Mouse (Mus musculus) MEL (cell line): ENCODE measurements around the gene Sars2. TPM values are rescaled to one million over a fixed set of nuclear protein-coding genes. Genes with fewer than 3 reads are reported as not detected.

Source experiments
- DNase-seq: peaks from one replicate; pipeline ENCODE4 v3.0.0; 2011; ENCODE audit warnings: low read depth, low spot score
- H3K27ac ChIP-seq: 2 replicates; pipeline ENCODE4 v1.5.1; 2012; ENCODE audit warnings: low read depth, mild to moderate bottlenecking, control low read depth, low read length, moderate library complexity; ENCODE audit not compliant: control insufficient read depth
- H3K27me3 ChIP-seq, 2 experiments: fragments of 150-350 bp in 1 of 2; sonication (generic) in 1 of 2; 2 replicates each; pipeline ENCODE4 v1.6.1; 2012; ENCODE audit warnings: low read length in 2 of 2, mild to moderate bottlenecking in 2 of 2, improper control_type of control experiment in 1 of 2, moderate library complexity in 1 of 2; ENCODE audit not compliant: insufficient read depth in 2 of 2, control insufficient read depth in 1 of 2
- H3K36me3 ChIP-seq, 2 experiments: 2 replicates each; pipeline ENCODE4 v1.6.1; 2012 to 2014; ENCODE audit warnings: low read length in 2 of 2, improper control_type of control experiment in 1 of 2, inconsistent platforms in 1 of 2, mild to moderate bottlenecking in 1 of 2; ENCODE audit not compliant: insufficient read depth in 2 of 2, control insufficient read depth in 1 of 2
- H3K4me1 ChIP-seq, 2 experiments: fragments of 150-350 bp in 1 of 2; sonication (generic) in 1 of 2; 2 replicates each; pipeline ENCODE4 v1.6.1; 2012; ENCODE audit warnings: low read length in 2 of 2, improper control_type of control experiment in 1 of 2, mild to moderate bottlenecking in 1 of 2; ENCODE audit not compliant: insufficient read depth in 2 of 2, control insufficient read depth in 1 of 2
- H3K4me3 ChIP-seq, 2 experiments: fragments of 150-350 bp in 1 of 2; sonication (generic) in 1 of 2; 2 replicates each; pipeline ENCODE4 v1.5.1; 2012; ENCODE audit warnings: low read depth in 2 of 2, low read length in 2 of 2, mild to moderate bottlenecking in 2 of 2, moderate library complexity in 2 of 2, control low read depth in 1 of 2, improper control_type of control experiment in 1 of 2; ENCODE audit not compliant: control insufficient read depth in 1 of 2, insufficient read depth in 1 of 2
- H3K79me2 ChIP-seq: 2 replicates; pipeline ENCODE4 v1.6.1; 2012; ENCODE audit warnings: mild to moderate bottlenecking, low read length, moderate library complexity; ENCODE audit not compliant: control insufficient read depth, poor library complexity, insufficient read depth
- H3K9ac ChIP-seq: 2 replicates; pipeline ENCODE4 v1.6.1; 2012; ENCODE audit warnings: low read depth, mild to moderate bottlenecking, control low read depth, low read length, moderate library complexity; ENCODE audit not compliant: control insufficient read depth, poor library complexity, severe bottlenecking
- H3K9me3 ChIP-seq: fragments of 150-350 bp; sonication (generic); replicated peaks from 2 replicates; pipeline ENCODE4 v1.6.1; 2012; ENCODE audit warnings: mild to moderate bottlenecking, low read length, improper control_type of control experiment, moderate library complexity; ENCODE audit not compliant: insufficient read depth
- CHD1 ChIP-seq: IDR thresholded peaks from 2 replicates; pipeline ENCODE4 v1.6.1; 2012; ENCODE audit warnings: low read depth, mild to moderate bottlenecking, inconsistent platforms, low read length, improper control_type of control experiment
- CTCF ChIP-seq, 3 experiments: IDR thresholded peaks in 2 of 3; conservative IDR thresholded peaks in 1 of 3; 2 replicates each; pipeline ENCODE4 v1.5.1; 2011 to 2012; ENCODE audit warnings: low read length in 3 of 3, low read depth in 2 of 3, mild to moderate bottlenecking in 2 of 3, improper control_type of control experiment in 1 of 3, inconsistent platforms in 1 of 3, mixed read lengths in 1 of 3, moderate library complexity in 1 of 3; ENCODE audit not compliant: control insufficient read depth in 1 of 3, insufficient read depth in 1 of 3, poor library complexity in 1 of 3, severe bottlenecking in 1 of 3
- ELF1 ChIP-seq: IDR thresholded peaks from 2 replicates; pipeline ENCODE4 v1.6.1; 2014; ENCODE audit warnings: low read depth, mild to moderate bottlenecking, inconsistent platforms, low read length, improper control_type of control experiment, moderate library complexity
- EP300 ChIP-seq, 2 experiments: IDR thresholded peaks; 2 replicates each; pipeline ENCODE4 v1.6.1; 2011; ENCODE audit warnings: improper control_type of control experiment in 2 of 2, low read length in 2 of 2, low read depth in 1 of 2, mild to moderate bottlenecking in 1 of 2
- ETS1 ChIP-seq: IDR thresholded peaks from 2 replicates; pipeline ENCODE4 v1.6.1; 2012; ENCODE audit warnings: low read depth, mild to moderate bottlenecking, inconsistent platforms, low read length, improper control_type of control experiment, moderate library complexity
- GABPA ChIP-seq: IDR thresholded peaks from 2 replicates; pipeline ENCODE4 v1.6.1; 2012; ENCODE audit warnings: low read depth, mild to moderate bottlenecking, inconsistent platforms, low read length, improper control_type of control experiment, moderate library complexity
- KAT2A ChIP-seq: conservative IDR thresholded peaks from 2 replicates; pipeline ENCODE4 v1.6.1; 2012; ENCODE audit warnings: low read depth, low read length, improper control_type of control experiment, inconsistent platforms
- MAFK ChIP-seq: IDR thresholded peaks from 2 replicates; pipeline ENCODE4 v1.6.1; 2011; ENCODE audit warnings: low read depth, mild to moderate bottlenecking, low read length, improper control_type of control experiment, borderline replicate concordance
- MYC ChIP-seq: IDR thresholded peaks from 2 replicates; pipeline ENCODE4 v1.6.1; 2011; ENCODE audit warnings: low read depth, mild to moderate bottlenecking, low read length, improper control_type of control experiment, moderate library complexity
- POLR2A ChIP-seq, 2 experiments: IDR thresholded peaks; 2 replicates each; pipeline ENCODE4 v1.6.1; 2011 to 2012; ENCODE audit warnings: low read length in 2 of 2, mild to moderate bottlenecking in 2 of 2, control low read depth in 1 of 2, improper control_type of control experiment in 1 of 2, low read depth in 1 of 2, moderate library complexity in 1 of 2; ENCODE audit not compliant: control insufficient read depth in 1 of 2, insufficient read depth in 1 of 2, poor library complexity in 1 of 2
- RAD21 ChIP-seq: IDR thresholded peaks from 2 replicates; pipeline ENCODE4 v1.6.1; 2011; ENCODE audit warnings: mild to moderate bottlenecking, low read depth, low read length, improper control_type of control experiment
- SIN3A ChIP-seq: IDR thresholded peaks from 2 replicates; pipeline ENCODE4 v1.6.1; 2012; ENCODE audit warnings: low read length, improper control_type of control experiment, inconsistent platforms
- SMC3 ChIP-seq: IDR thresholded peaks from 2 replicates; pipeline ENCODE4 v1.6.1; 2011; ENCODE audit warnings: low read depth, low read length, improper control_type of control experiment
- TAL1 ChIP-seq: IDR thresholded peaks from 2 replicates; pipeline ENCODE4 v1.6.1; 2012; ENCODE audit warnings: mild to moderate bottlenecking, inconsistent platforms, low read length, moderate library complexity, mixed read lengths
- TBP ChIP-seq: IDR thresholded peaks from 2 replicates; pipeline ENCODE4 v1.8.0; 2011; ENCODE audit warnings: low read depth, low read length, improper control_type of control experiment
- TCF12 ChIP-seq: IDR thresholded peaks from 2 replicates; pipeline ENCODE4 v1.6.1; 2014; ENCODE audit warnings: low read depth, mild to moderate bottlenecking, inconsistent platforms, low read length, improper control_type of control experiment, moderate library complexity
- USF2 ChIP-seq, 2 experiments: IDR thresholded peaks; 2 replicates each; pipeline ENCODE4 v1.6.1; 2011 to 2012; ENCODE audit warnings: improper control_type of control experiment in 2 of 2, low read length in 2 of 2, borderline replicate concordance in 1 of 2, inconsistent platforms in 1 of 2, low read depth in 1 of 2, mild to moderate bottlenecking in 1 of 2; ENCODE audit not compliant: insufficient read depth in 1 of 2
- polyA plus RNA-seq, 2 experiments: library from polyadenylated mRNA; stranded (reverse) in 1 of 2; unstranded in 1 of 2; fragments of >175 nt in 1 of 2; fragments of >200 nt in 1 of 2; gene quantifications; 2 replicates each; pipeline versions ENCODE4 v1.2.1 to v1.2.4; 2012; ENCODE audit warnings: low replicate concordance in 2 of 2, low read depth in 1 of 2; ENCODE audit not compliant: insufficient read length in 2 of 2, insufficient read depth in 1 of 2, missing spikeins in 1 of 2
- total RNA-seq: library from RNA; depleted of rRNA; stranded (reverse); fragments of 300-350 nt; gene quantifications from 2 replicates; pipeline ENCODE4 v1.2.3, GENCODE M21; 2012

The Sars2 gene
- total and polyA plus RNA-seq, 3 experiments = 19.2 to 51.4 TPM; not detected in 1

DNA sequence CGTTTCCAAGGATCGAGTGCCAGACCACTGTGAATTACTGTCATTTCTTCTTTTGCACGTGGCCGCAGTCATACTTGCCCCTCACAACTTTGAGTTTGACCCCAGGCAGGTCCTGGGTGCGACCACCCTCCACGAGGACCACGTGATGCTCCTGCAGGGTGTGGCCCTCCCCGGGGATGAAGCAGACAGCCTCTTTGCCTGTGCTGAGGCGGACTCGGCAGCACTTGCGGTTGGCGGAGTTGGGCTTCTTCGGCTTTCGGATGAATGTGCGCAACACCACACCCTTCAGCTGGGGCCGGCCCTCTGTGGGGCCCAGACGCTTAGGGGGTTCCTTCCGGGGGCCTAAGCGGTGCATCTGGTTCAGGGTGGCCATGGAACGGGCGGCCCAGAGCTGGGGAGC lies 2.0 kb upstream of the Sars2 start:
- no peak overlapping the region for H3K27ac ChIP-seq
- TF ChIP-seq POLR2A (IDR thresholded peaks at IDR 0.05; ENCODE audit: control insufficient read depth in 1 of 2, insufficient read depth in 1 of 2, low read depth in 1 of 2, low read length in 2 of 2, poor library complexity in 1 of 2) = no peak
- TF ChIP-seq ELF1 = no peak
- no peak for TF ChIP-seq RAD21
- no peak for TF ChIP-seq USF2 (IDR thresholded peaks at IDR 0.05; ENCODE audit: borderline replicate concordance in 1 of 2, insufficient read depth in 1 of 2, low read depth in 1 of 2, low read length in 2 of 2)
- TF ChIP-seq ETS1 = no peak
- no peak for TF ChIP-seq SMC3
- TF ChIP-seq TBP = no peak
- TF ChIP-seq SIN3A = no peak
- no peak for TF ChIP-seq GABPA
- no peak for TF ChIP-seq EP300 (IDR thresholded peaks at IDR 0.05; ENCODE audit: low read depth in 1 of 2, low read length in 2 of 2)

DNA sequence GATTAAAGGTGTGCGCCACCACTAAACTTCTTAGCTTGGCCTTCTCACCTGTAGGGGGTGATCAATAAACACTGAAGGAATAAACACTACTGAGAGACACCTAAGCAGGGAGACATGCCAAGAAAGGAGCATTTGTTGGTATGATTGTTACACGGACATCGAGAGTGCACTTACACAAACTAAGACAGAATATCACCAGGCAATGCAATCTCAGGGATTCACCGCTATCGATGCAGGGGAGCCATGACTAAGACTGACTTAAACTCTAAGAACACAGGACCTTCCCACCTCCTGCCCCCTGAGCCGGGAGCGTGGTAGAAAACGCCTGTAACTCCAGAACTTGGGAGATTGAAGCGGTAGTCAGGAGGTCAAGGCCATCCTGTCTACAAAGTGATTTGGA lies 843 bp upstream of the Sars2 start:
- H3K27ac ChIP-seq = peak overlapping the region; percentile 57
- H3K79me2 ChIP-seq = peaks cover 5% of the 10 kb centered on the region; the same call in 1 of the 2 replicates
- H3K4me3 ChIP-seq = peak overlapping the region; percentile 62 to 86
- DNase-seq = peak; percentile 56
- TF ChIP-seq MAFK = no peak
- no peak for TF ChIP-seq TAL1
- no peak for TF ChIP-seq GABPA
- TF ChIP-seq CTCF (IDR thresholded peaks at IDR 0.05 in 2 of 3, conservative IDR thresholded peaks at IDR 0.05 in 1 of 3; ENCODE audit: control insufficient read depth in 1 of 3, insufficient read depth in 1 of 3, low read depth in 2 of 3, low read length in 3 of 3, poor library complexity in 1 of 3, severe bottlenecking in 1 of 3) = peak in 1 of 3 experiments; percentile 22; a peak in 1 of 6 replicates
- no peak for TF ChIP-seq ELF1
- TF ChIP-seq USF2 (IDR thresholded peaks at IDR 0.05; ENCODE audit: borderline replicate concordance in 1 of 2, insufficient read depth in 1 of 2, low read depth in 1 of 2, low read length in 2 of 2) = no peak
- TF ChIP-seq MYC = no peak
- TF ChIP-seq KAT2A = peak; percentile 22; the same call in 1 of the 2 replicates
- no peak for TF ChIP-seq TCF12
- 0 out of 2 replicates have a peak, but pooled peaks have one; percentile 51 for TF ChIP-seq CHD1
- H3K4me1 ChIP-seq = peaks cover 0 to 4% of the 10 kb centered on the region in 2 experiments; a peak in 1 of 4 replicates
- no peaks in the 10 kb centered on the region for H3K9me3 ChIP-seq
- H3K36me3 ChIP-seq = no peaks in the 10 kb centered on the region
- no peaks in the 10 kb centered on the region for H3K27me3 ChIP-seq
- peak overlapping the region; percentile 86 for H3K9ac ChIP-seq

More for the DNA sequence above, 2.0 kb upstream of the Sars2 start:
- H3K79me2 ChIP-seq = peaks cover 5% of the 10 kb centered on the region; the same call in 1 of the 2 replicates
- H3K36me3 ChIP-seq = no peaks in the 10 kb centered on the region
- no peak for DNase-seq
- H3K4me3 ChIP-seq = no peak overlapping the region
- no peaks in the 10 kb centered on the region for H3K9me3 ChIP-seq
- H3K9ac ChIP-seq = no peak overlapping the region
- H3K27me3 ChIP-seq = no peaks in the 10 kb centered on the region
- H3K4me1 ChIP-seq = peaks cover 0 to 4% of the 10 kb centered on the region in 2 experiments; a peak in 1 of 4 replicates
